Mouse (Mus musculus): Measurements from ENCODE around the gene Hist1h3f.
"Not testable (repeated sequence)": the region's sequence is repeated elsewhere in the genome, so short reads cannot be mapped to it uniquely, and the experiment has no call there.

Gene Hist1h3f

DNA sequence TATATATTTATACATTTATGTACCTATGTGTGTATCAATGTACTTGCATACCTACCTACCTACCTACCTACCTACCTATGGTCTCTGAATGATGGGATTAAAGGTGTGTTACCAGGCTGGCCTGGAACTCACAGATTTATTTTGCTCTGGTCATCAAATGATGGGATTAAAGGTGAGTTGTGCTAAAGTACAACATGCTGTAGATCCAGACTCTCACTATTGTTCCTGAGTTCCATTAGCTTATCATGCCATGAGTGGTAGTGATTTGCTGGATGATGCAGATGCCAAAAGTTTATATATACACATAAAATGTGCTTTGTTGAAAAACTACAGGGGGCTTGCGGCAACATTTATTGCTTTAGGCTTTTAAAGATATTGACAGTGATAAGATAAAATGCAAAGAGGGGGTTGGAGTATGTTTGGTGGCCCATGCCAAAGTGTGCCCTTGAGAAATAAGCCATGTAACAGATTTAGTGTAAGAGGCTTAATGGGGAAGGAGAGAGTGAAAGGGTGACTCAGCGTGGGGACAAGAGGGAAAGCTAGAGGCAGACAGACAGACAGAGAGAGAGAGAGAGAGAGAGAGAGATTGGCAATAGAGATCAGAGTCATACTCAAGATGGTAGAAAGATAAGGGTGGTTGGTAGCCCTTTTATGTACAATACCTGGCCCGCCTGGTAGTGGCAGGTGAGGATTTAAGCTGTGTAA is 6.7 kb upstream of the Hist1h3f start:
- no peak for DNase-seq (ENCODE audit: inconsistent ontology term)

DNA sequence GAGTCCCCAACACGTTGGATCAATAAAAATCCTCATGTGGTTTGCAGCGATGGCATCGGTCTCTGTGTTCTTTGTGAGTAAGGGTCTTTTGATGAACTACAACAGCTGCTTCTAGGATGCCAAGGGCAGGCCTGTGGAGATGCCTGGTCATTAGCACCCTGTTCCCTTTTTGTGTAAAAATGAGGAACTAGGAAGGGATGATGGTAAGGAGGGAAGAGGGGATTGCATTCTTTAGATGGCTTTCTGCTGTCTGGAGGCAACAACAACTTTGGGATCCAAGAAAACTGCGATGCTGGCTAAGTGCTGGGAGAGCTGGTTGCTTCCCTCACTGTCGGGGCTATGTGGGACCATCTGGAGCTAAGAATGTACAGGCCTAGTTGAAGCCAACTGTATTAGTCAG is 5.6 kb upstream of the Hist1h3f start:
- DNase-seq (ENCODE audit: inconsistent ontology term), result no peak

DNA sequence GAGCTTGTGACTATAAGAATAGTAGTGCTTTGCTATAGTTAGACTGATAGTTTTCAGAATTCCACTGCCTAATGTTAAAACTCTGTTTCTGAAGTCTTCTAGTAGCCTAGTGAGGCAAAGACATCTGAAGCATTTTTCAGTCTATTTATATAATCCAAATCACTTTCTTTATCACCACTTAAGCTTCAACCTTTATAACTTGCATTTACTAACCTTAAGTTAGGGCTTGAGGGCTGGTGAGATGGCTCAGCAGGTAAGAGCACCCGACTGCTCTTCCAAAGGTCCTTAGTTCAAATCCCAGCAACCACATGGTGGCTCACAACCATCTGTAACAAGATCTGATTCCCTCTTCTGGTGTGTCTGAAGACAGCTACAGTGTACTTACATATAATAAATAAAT is 4.0 kb upstream of the Hist1h3f start:
- DNase-seq (ENCODE audit: inconsistent ontology term), result not testable (repeated sequence)

DNA sequence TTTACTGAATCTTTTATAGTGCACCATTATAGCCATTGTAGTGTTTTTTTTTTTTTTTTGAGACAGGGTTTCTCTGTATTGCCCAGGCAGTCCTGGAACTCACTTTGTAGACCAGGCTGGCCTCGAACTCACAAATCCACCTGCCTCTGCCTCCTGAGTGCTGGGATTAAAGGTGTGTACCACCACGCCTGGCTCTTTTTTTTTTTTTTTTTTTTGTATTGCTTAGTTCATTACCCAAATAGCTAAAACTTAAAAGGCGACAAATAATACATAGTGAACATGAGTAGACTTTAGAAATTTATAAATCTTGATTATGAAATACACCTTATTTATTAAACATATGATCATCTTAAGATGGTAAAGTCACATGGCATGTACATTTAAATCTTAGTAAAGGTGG is 2.4 kb upstream of the Hist1h3f start:
- DNase-seq (ENCODE audit: inconsistent ontology term), result no peak

DNA sequence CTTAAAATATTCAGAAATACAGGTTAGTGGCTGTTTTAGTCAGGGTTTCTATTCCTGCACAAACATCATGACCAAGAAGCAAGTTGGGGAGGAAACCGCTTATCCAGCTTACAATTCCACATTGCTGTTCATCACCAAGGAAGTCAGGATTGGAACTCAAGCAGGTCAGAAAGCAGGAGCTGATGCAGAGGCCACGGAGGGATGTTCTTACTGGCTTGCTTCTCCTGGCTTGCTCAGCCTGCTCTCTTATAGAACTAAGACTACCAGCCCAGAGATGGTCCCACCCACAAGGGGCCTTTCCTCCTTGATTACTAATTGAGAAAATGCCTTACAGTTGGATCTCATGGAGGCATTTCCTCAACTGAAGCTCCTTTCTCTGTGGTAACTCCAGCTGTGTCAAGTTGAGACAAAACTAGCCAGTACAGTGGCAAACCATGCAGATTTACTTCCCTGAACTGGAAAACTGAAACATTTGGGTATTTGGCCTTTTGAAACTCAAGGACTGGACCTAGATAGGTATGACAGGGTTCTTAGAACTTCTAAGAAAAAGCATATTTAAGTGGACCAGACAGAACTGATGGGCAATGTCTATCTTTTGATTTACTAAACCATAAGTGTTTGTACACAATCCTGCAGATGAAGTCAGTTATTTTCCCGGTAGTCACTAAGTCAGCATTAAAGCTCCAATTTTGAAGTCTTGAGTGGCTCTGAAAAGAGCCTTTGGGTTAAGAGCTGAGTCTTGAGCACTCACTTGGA is 1.4 kb upstream of the Hist1h3f start:
- DNase-seq (ENCODE audit: inconsistent ontology term), result not testable (repeated sequence)

DNA sequence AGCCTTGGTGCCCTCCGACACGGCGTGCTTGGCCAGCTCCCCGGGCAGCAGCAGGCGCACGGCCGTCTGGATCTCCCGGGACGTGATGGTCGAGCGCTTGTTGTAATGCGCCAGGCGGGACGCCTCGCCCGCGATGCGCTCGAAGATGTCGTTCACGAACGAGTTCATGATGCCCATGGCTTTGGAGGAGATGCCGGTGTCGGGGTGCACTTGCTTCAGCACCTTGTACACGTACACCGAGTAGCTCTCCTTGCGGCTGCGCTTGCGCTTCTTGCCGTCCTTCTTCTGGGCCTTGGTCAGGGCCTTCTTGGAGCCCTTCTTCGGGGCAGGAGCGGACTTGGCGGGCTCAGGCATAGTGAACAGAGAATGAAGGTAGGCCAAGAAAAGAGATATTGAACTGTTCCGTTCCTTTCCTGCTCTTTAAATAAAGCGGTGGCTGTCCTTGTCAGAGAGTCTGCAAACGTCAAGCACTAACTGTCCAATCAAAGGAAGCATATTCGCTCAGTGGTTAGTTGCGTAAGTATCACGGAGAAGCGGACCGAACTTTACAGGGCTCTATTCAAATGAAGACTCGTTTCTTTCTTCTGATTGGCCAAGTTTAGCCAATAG is 749 bp upstream of the Hist1h3f start, which contains the start of gene Hist1h2bh:
Hist1h2bh (minus strand) TSS at position 394 of the 609 bp plus-strand sequence.
- peak; percentile 94 for DNase-seq (ENCODE audit: inconsistent ontology term)

DNA sequence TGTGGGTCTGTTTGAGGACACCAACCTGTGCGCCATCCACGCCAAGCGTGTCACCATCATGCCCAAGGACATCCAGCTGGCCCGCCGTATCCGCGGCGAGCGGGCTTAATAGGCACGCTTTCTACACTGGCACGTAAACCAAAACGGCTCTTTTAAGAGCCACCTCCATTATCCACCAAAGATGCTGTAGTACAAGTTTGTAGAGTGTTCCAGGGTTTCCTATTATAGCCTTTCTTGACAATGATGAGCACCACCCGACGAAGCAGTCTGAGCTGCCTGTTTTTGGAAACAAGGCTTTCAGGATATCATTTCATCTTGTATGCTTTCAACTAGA is 902 bp downstream of the Hist1h3f start:
- not testable (repeated sequence) for DNase-seq (ENCODE audit: inconsistent ontology term)

DNA sequence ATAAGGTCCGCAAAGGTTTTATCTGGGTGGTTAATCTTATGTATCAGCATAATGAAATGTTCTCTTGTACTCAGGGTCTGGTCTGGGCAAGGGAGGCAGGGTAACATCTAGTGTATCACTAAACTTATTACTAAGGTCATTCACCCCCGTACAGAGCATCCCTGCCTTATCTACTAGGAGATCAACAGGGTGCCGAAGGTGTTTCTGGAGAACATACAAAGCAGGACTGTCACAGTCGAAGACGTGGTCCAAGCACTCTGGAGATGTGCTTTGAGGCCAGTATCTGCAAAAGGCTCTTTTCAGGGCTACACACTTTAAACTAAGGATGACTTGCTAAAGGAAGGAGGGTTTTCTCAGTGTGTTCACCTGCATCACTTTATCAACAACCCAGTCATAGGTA is 2.8 kb downstream of the Hist1h3f start:
- DNase-seq (ENCODE audit: inconsistent ontology term), result no peak

DNA sequence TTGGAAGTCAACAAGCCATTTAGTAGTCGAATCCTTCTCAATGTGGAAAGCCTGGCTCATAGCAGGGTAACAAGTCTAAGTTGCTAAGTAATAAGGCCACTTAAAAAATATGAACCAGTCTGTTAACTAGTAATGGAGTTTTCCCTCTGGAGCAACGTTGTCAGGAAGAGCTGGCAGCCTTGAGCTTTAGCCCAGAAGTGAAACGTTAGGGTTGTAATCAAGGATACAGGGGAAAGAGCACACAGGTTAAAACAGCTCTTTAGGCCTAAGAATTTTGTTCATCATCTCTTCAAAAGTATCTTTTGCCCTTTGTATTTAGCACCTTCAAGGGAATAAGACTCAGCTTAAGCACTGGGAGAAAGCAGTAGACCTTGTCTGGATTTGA is 6.9 kb downstream of the Hist1h3f start:
- DNase-seq (ENCODE audit: inconsistent ontology term), result no peak

DNA sequence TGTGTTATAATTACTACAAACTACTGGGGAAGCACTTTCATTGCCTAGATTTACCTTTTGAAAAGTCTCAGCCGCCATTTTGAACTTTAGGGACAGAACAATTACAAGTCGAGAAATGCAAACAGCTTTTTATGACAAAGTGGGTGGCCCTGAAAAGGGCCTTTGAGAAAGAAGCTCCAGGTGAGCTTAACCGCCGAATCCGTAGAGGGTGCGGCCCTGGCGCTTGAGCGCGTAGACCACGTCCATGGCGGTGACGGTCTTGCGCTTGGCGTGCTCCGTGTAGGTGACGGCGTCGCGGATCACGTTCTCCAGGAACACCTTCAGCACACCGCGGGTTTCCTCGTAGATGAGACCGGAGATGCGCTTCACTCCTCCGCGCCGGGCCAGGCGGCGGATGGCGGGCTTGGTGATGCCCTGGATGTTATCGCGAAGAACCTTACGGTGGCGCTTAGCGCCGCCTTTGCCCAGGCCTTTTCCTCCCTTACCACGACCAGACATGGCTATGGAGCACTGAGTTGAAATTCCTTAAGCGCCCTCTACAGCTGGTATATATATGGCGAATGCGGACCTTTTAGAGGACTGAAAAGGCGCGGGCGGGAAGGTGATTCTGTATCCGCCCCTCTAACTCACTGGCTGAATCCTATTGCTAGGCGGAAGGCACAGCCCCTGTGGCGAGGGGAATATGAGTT is 7.4 kb downstream of the Hist1h3f start, which contains the start of gene Hist1h4f:
Hist1h4f (minus strand) TSS at position 503 of the 689 bp plus-strand sequence.
- DNase-seq (ENCODE audit: inconsistent ontology term), result peak; percentile 89

DNA sequence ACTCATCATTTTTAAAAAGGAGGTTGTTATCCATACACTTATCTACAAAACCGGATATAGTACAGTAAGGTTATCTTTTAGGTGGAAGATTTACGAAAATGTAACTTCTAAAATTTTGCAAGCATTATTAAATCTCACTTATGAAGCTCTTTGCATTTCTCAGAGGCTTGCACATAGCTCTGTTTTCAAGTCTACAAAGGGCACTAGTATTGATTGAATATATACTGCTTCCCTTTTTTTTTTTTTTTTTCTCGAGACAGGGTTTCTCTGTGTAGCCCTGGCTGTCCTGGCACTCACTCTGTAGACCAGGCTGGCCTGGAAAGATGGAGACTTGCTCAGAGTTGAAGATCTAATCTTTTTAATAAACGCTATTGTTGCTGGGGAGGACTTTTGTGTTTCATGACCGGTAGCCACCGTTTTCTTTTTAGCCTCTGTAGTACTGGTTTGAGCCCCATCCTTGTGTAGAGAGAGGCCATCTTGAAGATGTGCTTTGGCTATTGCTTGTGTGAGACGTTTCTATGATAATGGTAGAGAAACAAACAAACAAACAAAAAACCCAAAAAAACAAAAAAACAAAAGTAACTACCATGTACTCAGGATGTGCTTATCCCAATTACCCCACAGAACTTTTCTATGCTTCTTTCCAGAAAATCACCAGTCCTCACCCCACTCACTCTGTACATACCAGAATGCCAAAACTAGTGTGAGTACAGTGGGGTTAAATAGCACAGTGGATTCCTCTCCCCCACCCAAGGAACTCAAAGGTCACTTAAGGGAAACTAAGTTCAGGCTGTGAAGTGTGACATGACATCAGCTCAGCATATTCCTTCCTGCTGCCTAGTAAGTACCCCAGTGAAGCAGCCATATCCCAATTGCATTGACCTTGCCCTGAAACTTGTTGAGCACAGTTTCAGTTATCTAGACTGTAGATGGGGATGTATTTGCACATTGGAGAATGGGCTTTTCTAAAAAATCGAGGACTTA is 8.4 kb downstream of the Hist1h3f start:
- no peak for DNase-seq (ENCODE audit: inconsistent ontology term)

DNA sequence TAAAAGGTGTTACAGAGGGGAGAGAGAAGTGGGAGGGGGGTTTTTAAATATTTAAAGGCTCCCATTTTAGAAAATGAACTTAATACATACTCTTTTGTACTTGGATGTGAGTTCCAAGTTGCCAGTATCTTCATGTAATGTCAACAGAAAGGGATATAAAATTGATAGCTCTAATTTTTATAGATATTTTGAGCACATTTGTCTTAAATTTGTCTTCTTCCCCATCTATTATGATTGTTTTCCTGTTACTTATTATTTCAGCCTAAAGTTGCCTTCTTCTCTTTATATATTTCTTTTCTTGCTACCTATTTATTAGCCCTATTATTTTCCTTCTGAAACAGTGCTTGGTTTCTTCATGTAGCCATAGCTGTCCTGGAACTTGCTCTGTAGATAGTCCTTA is 9.1 kb downstream of the Hist1h3f start, which contains the start of gene Hist1h1d:
Hist1h1d (plus strand) TSS at position 301 of the 400 bp plus-strand sequence.
- no peak for DNase-seq (ENCODE audit: inconsistent ontology term)

DNA sequence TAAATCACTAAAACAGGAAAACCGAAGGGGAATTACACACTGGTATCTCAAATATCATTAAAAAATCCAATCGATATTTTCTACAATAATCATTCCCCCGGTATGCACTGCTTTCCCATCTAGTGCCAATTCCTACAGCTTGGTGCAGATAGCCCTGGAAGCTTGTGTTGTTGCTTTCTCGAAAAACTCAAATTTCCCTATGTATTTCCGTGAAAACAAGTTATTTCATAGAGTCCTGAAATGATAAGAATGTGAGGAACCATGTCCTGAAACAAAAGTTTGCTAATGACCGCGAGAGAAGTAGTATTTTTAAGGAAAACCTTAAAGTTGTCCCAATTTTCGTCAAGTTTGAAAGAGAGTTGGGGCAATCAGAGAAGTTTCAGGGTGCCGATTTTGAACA is 10.5 kb downstream of the Hist1h3f start:
- no peak for DNase-seq (ENCODE audit: inconsistent ontology term)

DNA sequence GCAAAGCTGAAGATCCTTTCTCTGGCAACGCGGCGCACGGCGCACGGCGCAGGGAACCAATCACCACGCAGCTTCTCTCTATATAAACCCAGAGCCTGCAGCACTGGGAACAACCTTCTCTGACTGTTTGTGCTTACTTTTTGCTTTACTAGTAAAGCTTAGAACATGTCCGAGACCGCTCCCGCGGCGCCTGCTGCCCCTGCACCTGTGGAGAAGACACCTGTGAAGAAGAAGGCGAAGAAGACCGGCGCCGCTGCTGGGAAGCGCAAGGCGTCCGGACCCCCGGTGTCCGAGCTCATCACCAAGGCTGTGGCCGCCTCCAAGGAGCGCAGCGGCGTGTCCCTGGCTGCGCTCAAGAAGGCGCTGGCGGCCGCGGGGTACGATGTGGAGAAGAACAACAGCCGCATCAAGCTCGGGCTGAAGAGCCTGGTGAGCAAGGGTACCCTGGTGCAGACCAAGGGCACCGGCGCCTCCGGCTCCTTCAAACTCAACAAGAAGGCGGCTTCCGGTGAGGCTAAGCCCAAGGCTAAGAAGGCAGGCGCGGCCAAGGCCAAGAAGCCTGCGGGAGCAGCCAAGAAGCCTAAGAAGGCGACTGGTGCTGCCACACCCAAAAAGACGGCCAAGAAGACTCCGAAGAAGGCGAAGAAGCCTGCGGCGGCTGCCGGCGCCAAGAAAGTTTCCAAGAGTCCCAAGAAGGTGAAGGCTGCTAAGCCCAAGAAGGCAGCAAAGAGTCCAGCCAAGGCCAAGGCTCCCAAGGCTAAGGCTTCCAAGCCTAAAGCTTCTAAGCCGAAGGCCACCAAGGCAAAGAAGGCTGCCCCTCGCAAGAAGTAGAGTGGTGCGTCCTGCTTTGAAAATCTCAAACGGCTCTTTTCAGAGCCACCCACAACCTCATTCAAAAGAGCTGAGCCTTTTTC is 11.3 kb downstream of the Hist1h3f start:
- DNase-seq (ENCODE audit: inconsistent ontology term), result peak; percentile 78

DNA sequence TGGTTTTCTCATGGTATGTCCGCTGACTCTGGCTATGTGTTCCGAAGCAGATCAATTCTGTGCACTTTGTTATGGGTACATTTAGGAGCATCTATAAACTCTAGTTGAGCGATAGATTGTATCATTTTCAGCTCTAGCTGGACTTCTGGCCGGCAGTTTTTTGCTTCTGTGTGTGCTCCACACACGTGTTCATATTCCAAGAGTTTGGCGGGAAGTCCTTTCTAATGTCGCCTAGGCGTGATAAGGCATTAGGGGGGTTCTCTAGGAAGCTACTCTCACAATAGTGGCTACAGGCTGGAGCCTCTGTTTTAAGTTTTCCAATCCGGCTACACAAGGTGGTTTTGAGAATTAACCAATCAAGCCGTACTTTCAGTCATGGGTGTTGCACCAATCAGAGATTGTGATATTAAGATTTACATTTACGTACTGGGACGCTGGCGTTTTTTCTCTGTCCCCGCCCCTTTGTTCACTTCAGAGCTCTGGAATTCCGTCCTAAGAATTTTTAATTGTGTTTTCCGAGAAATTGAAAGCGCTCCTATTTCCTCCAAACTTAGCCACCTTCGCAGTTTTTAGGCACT is 12.1 kb downstream of the Hist1h3f start:
- peak; percentile 86 for DNase-seq (ENCODE audit: inconsistent ontology term)

DNA sequence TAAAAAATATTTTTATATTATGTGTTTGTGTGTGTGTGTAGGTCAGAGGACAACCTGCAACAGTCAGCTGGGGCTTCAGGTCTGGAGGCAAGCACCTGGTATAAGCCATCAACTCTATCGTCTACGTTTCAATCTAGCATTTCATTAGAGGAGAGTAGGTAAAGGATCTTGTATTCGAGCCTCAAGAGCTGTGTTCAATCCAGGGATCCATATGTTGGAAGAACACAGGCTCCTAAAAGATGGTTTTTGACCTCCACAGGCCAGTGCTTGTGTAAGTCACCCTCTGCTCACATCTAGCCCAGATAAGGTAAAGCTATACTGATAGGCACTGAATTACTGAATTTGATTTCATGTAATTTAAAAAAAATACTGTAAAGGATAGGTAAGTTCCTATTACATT is 13.1 kb downstream of the Hist1h3f start:
- no peak for DNase-seq (ENCODE audit: inconsistent ontology term)

DNA sequence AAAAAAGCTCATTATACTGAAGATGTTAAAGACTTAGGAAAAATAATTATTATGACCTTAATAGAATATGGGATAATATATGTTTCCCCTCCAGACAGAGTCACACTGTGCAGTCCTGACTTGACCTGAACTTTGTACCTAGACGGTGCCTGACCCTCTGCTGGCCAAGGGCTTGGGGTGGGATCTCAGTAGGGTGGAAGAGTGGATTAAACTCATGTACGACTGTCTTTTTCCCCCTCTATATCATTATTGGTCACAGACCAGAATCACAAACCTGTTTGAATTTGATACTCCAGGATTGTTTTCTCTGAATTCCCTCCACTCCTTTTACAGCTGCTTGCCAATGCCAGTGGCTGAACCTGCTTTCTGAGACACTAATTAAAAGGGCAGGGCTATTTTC is 16.8 kb downstream of the Hist1h3f start:
- not testable (repeated sequence) for DNase-seq (ENCODE audit: inconsistent ontology term)

DNA sequence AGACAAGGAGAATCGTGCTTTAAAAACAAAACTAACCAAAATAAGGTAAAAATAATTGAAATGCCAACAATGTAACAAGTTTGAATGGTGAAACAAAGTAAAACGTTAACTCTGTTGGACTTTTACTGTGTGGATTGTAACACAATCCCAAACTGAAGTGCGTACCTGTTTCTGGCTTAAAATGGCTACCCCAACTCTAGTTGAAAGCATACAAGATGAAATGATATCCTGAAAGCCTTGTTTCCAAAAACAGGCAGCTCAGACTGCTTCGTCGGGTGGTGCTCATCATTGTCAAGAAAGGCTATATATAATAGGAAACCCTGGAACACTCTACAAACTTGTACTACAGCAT is 17.7 kb downstream of the Hist1h3f start:
- DNase-seq (ENCODE audit: inconsistent ontology term), result not testable (repeated sequence)

DNA sequence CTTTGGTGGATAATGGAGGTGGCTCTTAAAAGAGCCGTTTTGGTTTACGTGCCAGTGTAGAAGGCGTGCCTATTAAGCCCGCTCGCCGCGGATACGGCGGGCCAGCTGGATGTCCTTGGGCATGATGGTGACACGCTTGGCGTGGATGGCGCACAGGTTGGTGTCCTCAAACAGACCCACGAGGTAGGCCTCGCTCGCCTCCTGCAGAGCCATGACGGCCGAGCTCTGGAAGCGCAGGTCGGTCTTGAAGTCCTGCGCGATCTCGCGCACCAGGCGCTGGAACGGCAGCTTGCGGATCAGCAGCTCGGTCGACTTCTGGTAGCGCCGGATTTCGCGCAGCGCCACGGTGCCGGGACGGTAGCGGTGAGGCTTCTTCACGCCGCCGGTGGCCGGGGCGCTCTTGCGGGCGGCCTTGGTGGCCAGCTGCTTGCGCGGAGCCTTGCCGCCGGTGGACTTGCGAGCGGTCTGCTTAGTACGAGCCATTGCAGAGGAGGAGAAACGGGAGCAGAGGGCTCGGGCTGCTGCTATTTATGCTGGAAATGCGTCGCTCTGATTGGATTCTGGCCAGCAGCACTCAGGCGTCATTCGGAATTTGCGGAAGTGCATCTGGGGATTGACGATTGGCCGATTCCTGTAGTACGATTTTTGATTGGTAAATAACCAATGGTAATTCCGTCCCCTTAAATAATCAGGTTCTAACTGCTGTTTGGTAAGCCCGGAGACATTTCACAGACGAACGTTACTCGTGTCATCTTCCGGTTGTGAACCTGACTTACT is 18.2 kb downstream of the Hist1h3f start, which contains the start of gene Hist1h3e:
Hist1h3e (minus strand) TSS at position 487 of the 777 bp plus-strand sequence.
- DNase-seq (ENCODE audit: inconsistent ontology term), result peak; percentile 95
